Mouse (Mus musculus): Measurements from ENCODE around the gene Bicral. TPM values are rescaled to one million over a fixed set of nuclear protein-coding genes. Genes with fewer than 3 reads are reported as not detected.

Gene Bicral
- polyA plus RNA-seq, 1 experiment from 2014 or later, result 5.3 TPM

DNA sequence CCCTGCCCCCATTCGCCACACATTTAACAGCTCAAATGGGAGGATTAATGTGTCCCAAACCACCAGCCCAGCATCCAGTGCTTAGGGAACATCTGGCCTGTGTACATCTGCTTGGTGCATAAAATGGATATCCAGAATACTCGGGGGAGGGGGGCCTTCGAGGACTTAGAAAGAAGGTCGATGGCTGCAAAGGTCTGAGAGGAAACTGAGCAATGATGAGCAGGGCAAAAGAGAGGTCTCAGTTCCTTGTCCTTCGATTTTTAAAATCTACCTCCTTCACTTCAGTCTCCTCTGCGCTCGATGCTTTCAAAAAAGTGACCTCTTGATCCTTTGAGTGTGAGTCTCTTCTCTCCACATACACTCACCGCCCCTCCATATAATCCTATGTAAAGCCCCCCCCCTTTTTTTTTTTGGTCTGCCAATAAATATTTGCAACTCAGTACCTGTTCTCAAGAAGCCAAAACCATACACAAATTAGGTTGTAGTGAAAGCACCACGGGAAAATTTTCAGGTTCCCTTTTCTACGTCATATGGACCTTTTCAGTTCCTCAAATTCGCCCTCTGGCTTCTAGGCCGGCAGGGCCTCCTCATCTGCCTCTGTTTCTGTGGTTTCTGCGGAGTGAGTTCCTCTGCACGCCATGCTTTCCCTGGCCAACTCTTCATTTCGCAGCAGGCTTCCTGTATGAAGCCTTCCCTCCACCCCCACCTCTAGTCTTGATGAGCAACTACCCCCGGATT, 107.1 kb downstream of the Bicral start:
- peak; percentile 71 for DNase-seq (ENCODE audit: low spot score)
- H3K4me3 ChIP-seq (ENCODE audit: low read depth, low read length), result peak overlapping the region; percentile 74
- no peaks in the 10 kb centered on the region for H3K27me3 ChIP-seq (replicated peaks; ENCODE audit: control insufficient read depth, insufficient read depth, low read length)
- no peaks in the 10 kb centered on the region for H3K9me3 ChIP-seq (ENCODE audit: control insufficient read depth, low read length)
- ATAC-seq (ENCODE audit: low read depth), result peak; percentile 16
- H3K36me3 ChIP-seq (ENCODE audit: control insufficient read depth, insufficient read depth, low read length), result peaks cover 4% of the 10 kb centered on the region; the same call in 1 of the 2 replicates
- peak overlapping the region; percentile 80 for H3K4me2 ChIP-seq (ENCODE audit: low read depth, low read length)
- peak overlapping the region; percentile 78 for H3K9ac ChIP-seq (ENCODE audit: low read depth, low read length)
- 19% methylated on average over 16 of the region's 16 CpGs for WGBS
- peaks cover 9% of the 10 kb centered on the region; the same call in 1 of the 2 replicates for H3K4me1 ChIP-seq (ENCODE audit: control insufficient read depth, insufficient read depth, low read length)
- H3K27ac ChIP-seq (replicated peaks; ENCODE audit: low read depth, low read length), result peak overlapping the region; percentile 77

DNA sequence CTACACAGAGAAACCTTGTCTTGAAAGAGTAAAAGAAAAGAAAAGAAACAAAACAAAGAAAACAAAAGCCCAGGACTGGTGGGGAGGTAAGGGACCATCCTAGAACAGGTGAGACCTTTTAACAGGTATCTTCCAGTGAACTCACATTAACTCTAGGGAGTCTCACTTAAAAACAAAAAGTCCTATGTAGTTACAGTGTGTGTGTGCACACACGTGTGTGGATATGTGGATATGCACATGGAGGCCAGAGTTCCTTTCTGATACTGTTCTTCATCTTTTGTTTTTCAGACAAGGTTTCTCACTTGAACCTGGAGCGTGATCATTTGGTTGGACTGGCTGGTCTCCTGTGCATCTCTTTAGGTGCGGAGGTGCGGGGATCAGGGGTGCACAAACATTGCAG, 107.7 kb downstream of the Bicral start:
- H3K9ac ChIP-seq (ENCODE audit: low read depth, low read length), result peak overlapping the region; percentile 78
- peak overlapping the region; percentile 80 for H3K4me2 ChIP-seq (ENCODE audit: low read depth, low read length)
- H3K27me3 ChIP-seq (replicated peaks; ENCODE audit: control insufficient read depth, insufficient read depth, low read length), result no peaks in the 10 kb centered on the region
- H3K9me3 ChIP-seq (ENCODE audit: control insufficient read depth, low read length), result no peaks in the 10 kb centered on the region
- peaks cover 9% of the 10 kb centered on the region; the same call in 1 of the 2 replicates for H3K4me1 ChIP-seq (ENCODE audit: control insufficient read depth, insufficient read depth, low read length)
- DNase-seq (ENCODE audit: low spot score), result no peak
- H3K36me3 ChIP-seq (ENCODE audit: control insufficient read depth, insufficient read depth, low read length), result peaks cover 9% of the 10 kb centered on the region; the same call in 1 of the 2 replicates
- peak overlapping the region; percentile 74 for H3K4me3 ChIP-seq (ENCODE audit: low read depth, low read length)
- WGBS, result 92% methylated on average over 4 of the region's 4 CpGs
- H3K27ac ChIP-seq (replicated peaks; ENCODE audit: low read depth, low read length), result peak overlapping the region; percentile 77; the same call in 1 of the 2 replicates
- ATAC-seq (ENCODE audit: low read depth), result no peak

DNA sequence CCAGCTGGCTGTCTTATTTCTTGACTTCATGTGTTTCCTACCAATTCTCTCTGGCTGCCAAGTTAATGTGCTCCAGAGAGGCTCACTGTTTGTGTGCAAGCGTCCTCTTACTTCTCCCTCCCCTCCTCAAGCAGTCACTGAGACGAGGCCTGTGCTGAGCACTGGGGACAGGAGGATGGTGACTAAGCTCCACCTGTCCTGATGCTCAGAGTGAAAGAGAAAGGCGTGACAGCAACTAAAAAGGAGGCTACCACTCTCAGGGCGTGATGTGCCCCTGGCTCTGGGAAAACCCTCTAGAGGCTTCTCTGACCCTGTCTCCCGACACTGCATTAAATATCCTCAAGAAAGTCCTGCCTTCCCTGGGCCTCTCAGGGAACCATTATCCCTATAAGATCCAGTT, 109.0 kb downstream of the Bicral start:
- Histone ChIP-seq H3K9me3 (ENCODE audit: control insufficient read depth, low read length) (no peaks in the 10 kb centered on the region), H3K27ac (replicated peaks; ENCODE audit: low read depth, low read length) (no peak overlapping the region), H3K4me1 (ENCODE audit: control insufficient read depth, insufficient read depth, low read length) (peaks cover 9% of the 10 kb centered on the region; the same call in 1 of the 2 replicates), H3K4me2 (ENCODE audit: low read depth, low read length) (no peak overlapping the region), H3K27me3 (replicated peaks; ENCODE audit: control insufficient read depth, insufficient read depth, low read length) (no peaks in the 10 kb centered on the region), H3K36me3 (ENCODE audit: control insufficient read depth, insufficient read depth, low read length) (peaks cover 11% of the 10 kb centered on the region), H3K4me3 (ENCODE audit: low read depth, low read length) (no peak overlapping the region), H3K9ac (ENCODE audit: low read depth, low read length) (no peak overlapping the region)
- ATAC-seq (ENCODE audit: low read depth) (no peak), DNase-seq (ENCODE audit: low spot score) (no peak)
- 94% methylated on average over 5 of the region's 5 CpGs for WGBS

Other genes starting within 250 kb of the Bicral start
- 68.0 and 90.7 TPM in 2 replicates for gene Ptk7, start 229.0 kb downstream of the Bicral start, polyA plus RNA-seq (2014; fragmentation: Nextera tagmentation; extraction: Ambion mirVana)
- 15.8 and 20.3 TPM in 2 replicates for gene Klc4, start 212.5 kb downstream of the Bicral start, polyA plus RNA-seq (2014; fragmentation: Nextera tagmentation; extraction: Ambion mirVana)
- gene Mrpl2, start 212.3 kb downstream of the Bicral start, polyA plus RNA-seq (2014; fragmentation: Nextera tagmentation; extraction: Ambion mirVana), result 91.8 and 100 TPM in 2 replicates
- 48.5 and 50.1 TPM in 2 replicates for gene Cul7, start 208.1 kb downstream of the Bicral start, polyA plus RNA-seq (2014; fragmentation: Nextera tagmentation; extraction: Ambion mirVana)
- gene Rrp36, start 184.1 kb downstream of the Bicral start, polyA plus RNA-seq (2014; fragmentation: Nextera tagmentation; extraction: Ambion mirVana), result 34.5 and 41.9 TPM in 2 replicates
- 132 and 143 TPM in 2 replicates for gene Mea1, start 179.7 kb downstream of the Bicral start, polyA plus RNA-seq (2014; fragmentation: Nextera tagmentation; extraction: Ambion mirVana)
- 113 and 133 TPM in 2 replicates for gene Klhdc3, start 177.6 kb downstream of the Bicral start, polyA plus RNA-seq (2014; fragmentation: Nextera tagmentation; extraction: Ambion mirVana)
- gene Ppp2r5d, start 153.4 kb downstream of the Bicral start, polyA plus RNA-seq (2014; fragmentation: Nextera tagmentation; extraction: Ambion mirVana), result 79.5 and 87.5 TPM in 2 replicates
- gene Pex6, start 147.0 kb downstream of the Bicral start, polyA plus RNA-seq (2014; fragmentation: Nextera tagmentation; extraction: Ambion mirVana), result 22.2 and 26.7 TPM in 2 replicates
- 1.2 and 1.6 TPM in 2 replicates for gene Gnmt, start 129.3 kb downstream of the Bicral start, polyA plus RNA-seq (2014; fragmentation: Nextera tagmentation; extraction: Ambion mirVana)
- 62.6 and 68.5 TPM in 2 replicates for gene Cnpy3, start 106.3 kb downstream of the Bicral start, polyA plus RNA-seq (2014; fragmentation: Nextera tagmentation; extraction: Ambion mirVana)
- gene Ptcra, start 94.8 kb downstream of the Bicral start, polyA plus RNA-seq (2014; fragmentation: Nextera tagmentation; extraction: Ambion mirVana), result 0.21 and 0.31 TPM in 2 replicates
- gene 2310039H08Rik, start 85.8 kb downstream of the Bicral start, polyA plus RNA-seq (2014; fragmentation: Nextera tagmentation; extraction: Ambion mirVana), result 86.2 and 92.3 TPM in 2 replicates
- gene Rpl7l1, start 75.8 kb downstream of the Bicral start, polyA plus RNA-seq (2014; fragmentation: Nextera tagmentation; extraction: Ambion mirVana), result 124 and 126 TPM in 2 replicates
- gene Tbcc, start 32.2 kb upstream of the Bicral start, polyA plus RNA-seq (2014; fragmentation: Nextera tagmentation; extraction: Ambion mirVana), result 55.0 and 63.3 TPM in 2 replicates
- not detected in 2 replicates for gene Prph2, start 52.0 kb upstream of the Bicral start, polyA plus RNA-seq (2014; fragmentation: Nextera tagmentation; extraction: Ambion mirVana)
- gene Ubr2, start 152.1 kb upstream of the Bicral start, polyA plus RNA-seq (2014; fragmentation: Nextera tagmentation; extraction: Ambion mirVana), result 21.9 and 23.8 TPM in 2 replicates

Measured in embryonic facial prominence, embryonic 14.5 days (tissue).